Mouse (Mus musculus) CH12.LX (cell line): Measurements from ENCODE around the gene Zfp296. TPM values are rescaled to one million over a fixed set of nuclear protein-coding genes. Genes with fewer than 3 reads are reported as not detected.

Source experiments
- CTCF ChIP-seq, 2 experiments: IDR thresholded peaks in 1 of 2; conservative IDR thresholded peaks in 1 of 2; 2 replicates each; pipeline ENCODE4 v1.5.1; 2011 to 2012; ENCODE audit warnings: low read depth in 2 of 2, low read length in 2 of 2, improper control_type of control experiment in 1 of 2, inconsistent platforms in 1 of 2, mild to moderate bottlenecking in 1 of 2, moderate library complexity in 1 of 2
- E2F4 ChIP-seq: IDR thresholded peaks from 2 replicates; pipeline ENCODE4 v1.6.1; 2011; ENCODE audit warnings: low read depth, low read length, improper control_type of control experiment; ENCODE audit not compliant: insufficient replicate concordance
- GABPA ChIP-seq: IDR thresholded peaks from 2 replicates; pipeline ENCODE4 v1.6.1; 2012; ENCODE audit warnings: low read depth, low read length, improper control_type of control experiment, inconsistent platforms; ENCODE audit not compliant: insufficient replicate concordance
- HCFC1 ChIP-seq: IDR thresholded peaks from 2 replicates; pipeline ENCODE4 v1.6.1; 2012; ENCODE audit warnings: low read depth, mild to moderate bottlenecking, inconsistent platforms, low read length, improper control_type of control experiment
- IRF4 ChIP-seq: IDR thresholded peaks from 2 replicates; pipeline ENCODE4 v1.6.1; 2014; ENCODE audit warnings: low read depth, mild to moderate bottlenecking, inconsistent platforms, low read length, improper control_type of control experiment
- MAX ChIP-seq: IDR thresholded peaks from 2 replicates; pipeline ENCODE4 v1.6.1; 2011; ENCODE audit warnings: low read length, improper control_type of control experiment
- NELFE ChIP-seq: IDR thresholded peaks from 2 replicates; pipeline ENCODE4 v1.6.1; 2011; ENCODE audit warnings: low read depth, low read length, improper control_type of control experiment
- NRF1 ChIP-seq: IDR thresholded peaks from 2 replicates; pipeline ENCODE4 v1.6.1; 2014; ENCODE audit warnings: low read depth, mild to moderate bottlenecking, inconsistent platforms, low read length, improper control_type of control experiment, moderate library complexity
- PAX5 ChIP-seq: IDR thresholded peaks from 2 replicates; pipeline ENCODE4 v1.6.1; 2012; ENCODE audit warnings: low read length, inconsistent platforms, mixed read lengths
- POLR2AphosphoS2 ChIP-seq: IDR thresholded peaks from 2 replicates; pipeline ENCODE4 v1.6.1; 2011; ENCODE audit warnings: low read depth, low read length, improper control_type of control experiment
- RCOR1 ChIP-seq: conservative IDR thresholded peaks from 2 replicates; pipeline ENCODE4 v1.6.1; 2012; ENCODE audit warnings: low read depth, mild to moderate bottlenecking, inconsistent platforms, low read length, improper control_type of control experiment
- SIN3A ChIP-seq: IDR thresholded peaks from 2 replicates; pipeline ENCODE4 v1.6.1; 2012; ENCODE audit warnings: low read length, improper control_type of control experiment, inconsistent platforms
- SMC3 ChIP-seq: IDR thresholded peaks from 2 replicates; pipeline ENCODE4 v1.6.1; 2011; ENCODE audit warnings: low read depth, low read length, improper control_type of control experiment
- TCF12 ChIP-seq: IDR thresholded peaks from 2 replicates; pipeline ENCODE4 v1.6.1; 2014; ENCODE audit warnings: low read depth, mild to moderate bottlenecking, inconsistent platforms, low read length, improper control_type of control experiment
- UBTF ChIP-seq: IDR thresholded peaks from 2 replicates; pipeline ENCODE4 v1.6.1; 2012; ENCODE audit warnings: low read depth, mild to moderate bottlenecking, inconsistent platforms, low read length, improper control_type of control experiment, moderate library complexity
- ZC3H11A ChIP-seq: IDR thresholded peaks from 2 replicates; pipeline ENCODE4 v1.6.1; 2012; ENCODE audit warnings: low read depth, mild to moderate bottlenecking, inconsistent platforms, low read length, improper control_type of control experiment
- ZKSCAN1 ChIP-seq: IDR thresholded peaks from 2 replicates; pipeline ENCODE4 v1.6.1; 2012; ENCODE audit warnings: low read depth, inconsistent platforms, low read length, improper control_type of control experiment, borderline replicate concordance
- ZMIZ1 ChIP-seq: IDR thresholded peaks from 2 replicates; pipeline ENCODE4 v1.6.1; 2012; ENCODE audit warnings: low read depth, mild to moderate bottlenecking, inconsistent platforms, low read length, improper control_type of control experiment
- polyA plus RNA-seq: library from polyadenylated mRNA; unstranded; fragments of >175 nt; gene quantifications from 2 replicates; pipeline ENCODE4 v1.2.1, GENCODE M21; 2012; ENCODE audit warnings: low read depth; ENCODE audit not compliant: insufficient read length
- total RNA-seq, 2 experiments: library from RNA; depleted of rRNA; stranded (reverse); fragments of 300-350 nt in 1 of 2; fragments of >200 nt in 1 of 2; gene quantifications; 2 replicates each; pipeline ENCODE4 v1.2.3; 2012 to 2014

The Zfp296 gene
- total and polyA plus RNA-seq, 3 experiments, result 10.7 to 44.0 (median 30.0) TPM

DNA sequence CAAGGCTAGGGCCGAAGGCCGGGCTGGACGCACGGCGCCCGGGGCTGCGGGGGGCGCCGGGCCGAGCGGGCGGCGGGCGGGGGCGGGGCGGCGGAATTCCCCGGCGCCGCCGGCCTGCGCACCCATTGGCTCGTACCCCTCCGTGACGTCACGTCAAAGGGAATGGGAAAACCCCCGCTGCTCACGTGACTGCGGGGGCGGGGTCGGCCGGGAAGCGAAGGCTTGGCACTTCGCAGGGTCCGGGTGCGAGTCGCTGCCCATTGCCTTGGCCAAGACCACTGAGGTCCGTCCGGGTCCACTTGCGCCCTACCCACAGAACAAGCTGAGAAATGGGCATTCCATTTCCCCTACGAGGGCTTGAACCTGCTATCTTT lies 52.3 kb downstream of the Zfp296 start, which contains the start of gene Relb (continued):
- TF ChIP-seq SIN3A (no peak; the same call in none of the 2 replicates), ZMIZ1 (no peak), TCF12 (peak; percentile 51; the same call in 1 of the 2 replicates), SMC3 (no peak), POLR2AphosphoS2 (no peak), HCFC1 (peak; percentile 49; the same call in 1 of the 2 replicates), UBTF (no peak), ZC3H11A (no peak), GABPA (no peak), RCOR1 (no peak), NELFE (peak; percentile 54), CTCF (conservative IDR thresholded peaks at IDR 0.05 in 1 of 2, IDR thresholded peaks at IDR 0.05 in 1 of 2; ENCODE audit: low read depth in 2 of 2, low read length in 2 of 2) (no peak), MAX (peak; percentile 85), E2F4 (no peak), ZKSCAN1 (no peak), IRF4 (no peak; the same call in 1 of the 2 replicates), NRF1 (peak; percentile 51; the same call in 1 of the 2 replicates), PAX5 (no peak)

Other genes starting within 250 kb of the Zfp296 start
Only the 20 nearest of the 26 such genes appear.
- 3.9 and 4.4 TPM in 2 replicates for gene Klc3, start 173.2 kb upstream of the Zfp296 start, total RNA-seq (2012; rRNA removed)
- 0.17 TPM in 1 of 2 replicates, not detected in the other for gene Klc3, start 173.2 kb upstream of the Zfp296 start, total RNA-seq (2014; rRNA removed)
- gene Klc3, start 173.2 kb upstream of the Zfp296 start, polyA plus RNA-seq, result not detected in 2 replicates
- gene Ckm, start 172.5 kb upstream of the Zfp296 start, total RNA-seq (2012; rRNA removed), result 0.21 and 0.47 TPM in 2 replicates
- gene Ckm, start 172.5 kb upstream of the Zfp296 start, total RNA-seq (2014; rRNA removed), result 0.08 and 0.92 TPM in 2 replicates
- gene Ckm, start 172.5 kb upstream of the Zfp296 start, polyA plus RNA-seq, result not detected in 2 replicates
- 5.2 and 7.3 TPM in 2 replicates for gene Mark4, start 118.5 kb upstream of the Zfp296 start, total RNA-seq (2012; rRNA removed)
- gene Mark4, start 118.5 kb upstream of the Zfp296 start, total RNA-seq (2014; rRNA removed), result 1.7 and 1.9 TPM in 2 replicates
- 9.6 and 11.9 TPM in 2 replicates for gene Mark4, start 118.5 kb upstream of the Zfp296 start, polyA plus RNA-seq
- 0.08 TPM in 2 replicates for gene Exoc3l2, start 114.0 kb upstream of the Zfp296 start, total RNA-seq (2012; rRNA removed)
- not detected in 2 replicates for gene Exoc3l2, start 114.0 kb upstream of the Zfp296 start, total RNA-seq (2014; rRNA removed)
- gene Exoc3l2, start 114.0 kb upstream of the Zfp296 start, polyA plus RNA-seq, result not detected in 2 replicates
- 5.1 and 6.7 TPM in 2 replicates for gene Bloc1s3, start 68.9 kb upstream of the Zfp296 start, total RNA-seq (2012; rRNA removed)
- 6.9 and 8.0 TPM in 2 replicates for gene Bloc1s3, start 68.9 kb upstream of the Zfp296 start, total RNA-seq (2014; rRNA removed)
- gene Bloc1s3, start 68.9 kb upstream of the Zfp296 start, polyA plus RNA-seq, result 3.8 and 4.9 TPM in 2 replicates
- 114 and 201 TPM in 2 replicates for gene Trappc6a, start 68.9 kb upstream of the Zfp296 start, total RNA-seq (2012; rRNA removed)
- 72.2 and 77.8 TPM in 2 replicates for gene Trappc6a, start 68.9 kb upstream of the Zfp296 start, total RNA-seq (2014; rRNA removed)
- gene Trappc6a, start 68.9 kb upstream of the Zfp296 start, polyA plus RNA-seq, result 37.2 and 41.1 TPM in 2 replicates
- 0.92 and 1.9 TPM in 2 replicates for gene Nkpd1, start 59.4 kb upstream of the Zfp296 start, total RNA-seq (2012; rRNA removed)
- 0.59 and 1.1 TPM in 2 replicates for gene Nkpd1, start 59.4 kb upstream of the Zfp296 start, total RNA-seq (2014; rRNA removed)
- 2.1 and 2.3 TPM in 2 replicates for gene Nkpd1, start 59.4 kb upstream of the Zfp296 start, polyA plus RNA-seq
- 13.8 and 14.2 TPM in 2 replicates for gene Ppp1r37, start 14.2 kb upstream of the Zfp296 start, total RNA-seq (2012; rRNA removed)
- gene Ppp1r37, start 14.2 kb upstream of the Zfp296 start, total RNA-seq (2014; rRNA removed), result 7.3 and 7.7 TPM in 2 replicates
- gene Ppp1r37, start 14.2 kb upstream of the Zfp296 start, polyA plus RNA-seq, result 15.7 and 16.5 TPM in 2 replicates
- gene Gemin7, start 308 bp downstream of the Zfp296 start, total RNA-seq (2012; rRNA removed), result 52.5 and 63.2 TPM in 2 replicates
- 89.6 and 101 TPM in 2 replicates for gene Gemin7, start 308 bp downstream of the Zfp296 start, total RNA-seq (2014; rRNA removed)
- gene Gemin7, start 308 bp downstream of the Zfp296 start, polyA plus RNA-seq, result 59.3 and 64.4 TPM in 2 replicates
- gene Clasrp, start 27.2 kb downstream of the Zfp296 start, total RNA-seq (2012; rRNA removed), result 43.4 and 45.4 TPM in 2 replicates
- gene Clasrp, start 27.2 kb downstream of the Zfp296 start, total RNA-seq (2014; rRNA removed), result 14.5 and 17.5 TPM in 2 replicates
- gene Clasrp, start 27.2 kb downstream of the Zfp296 start, polyA plus RNA-seq, result 59.4 and 62.6 TPM in 2 replicates
- gene Relb, start 52.2 kb downstream of the Zfp296 start, total RNA-seq (2012; rRNA removed), result 37.8 and 58.1 TPM in 2 replicates
- 41.5 and 44.0 TPM in 2 replicates for gene Relb, start 52.2 kb downstream of the Zfp296 start, total RNA-seq (2014; rRNA removed)
- gene Relb, start 52.2 kb downstream of the Zfp296 start, polyA plus RNA-seq, result 50.6 and 59.6 TPM in 2 replicates
- gene Clptm1, start 87.7 kb downstream of the Zfp296 start, total RNA-seq (2012; rRNA removed), result 43.6 and 43.9 TPM in 2 replicates
- 33.8 and 34.0 TPM in 2 replicates for gene Clptm1, start 87.7 kb downstream of the Zfp296 start, total RNA-seq (2014; rRNA removed)
- 54.7 and 70.9 TPM in 2 replicates for gene Clptm1, start 87.7 kb downstream of the Zfp296 start, polyA plus RNA-seq
- not detected in 2 replicates for gene Apoc2, start 100.7 kb downstream of the Zfp296 start, total RNA-seq (2012; rRNA removed)
- not detected in 2 replicates for gene Apoc2, start 100.7 kb downstream of the Zfp296 start, total RNA-seq (2014; rRNA removed)
- gene Apoc2, start 100.7 kb downstream of the Zfp296 start, polyA plus RNA-seq, result not detected in 2 replicates
- gene Gm44805, start 104.1 kb downstream of the Zfp296 start, total RNA-seq (2012; rRNA removed), result not detected in 2 replicates
- not detected in 2 replicates for gene Gm44805, start 104.1 kb downstream of the Zfp296 start, total RNA-seq (2014; rRNA removed)
- gene Gm44805, start 104.1 kb downstream of the Zfp296 start, polyA plus RNA-seq, result not detected in 2 replicates
- gene Apoc4, start 104.2 kb downstream of the Zfp296 start, total RNA-seq (2012; rRNA removed), result not detected in 2 replicates
- not detected in 2 replicates for gene Apoc4, start 104.2 kb downstream of the Zfp296 start, total RNA-seq (2014; rRNA removed)
- gene Apoc4, start 104.2 kb downstream of the Zfp296 start, polyA plus RNA-seq, result not detected in 2 replicates
- gene Apoc1, start 115.4 kb downstream of the Zfp296 start, total RNA-seq (2012; rRNA removed), result not detected in 2 replicates
- not detected in 2 replicates for gene Apoc1, start 115.4 kb downstream of the Zfp296 start, total RNA-seq (2014; rRNA removed)
- gene Apoc1, start 115.4 kb downstream of the Zfp296 start, polyA plus RNA-seq, result not detected in 2 replicates
- 10.0 and 10.5 TPM in 2 replicates for gene Apoe, start 121.9 kb downstream of the Zfp296 start, total RNA-seq (2012; rRNA removed)
- 6.2 and 6.4 TPM in 2 replicates for gene Apoe, start 121.9 kb downstream of the Zfp296 start, total RNA-seq (2014; rRNA removed)
- gene Apoe, start 121.9 kb downstream of the Zfp296 start, polyA plus RNA-seq, result 16.7 and 21.4 TPM in 2 replicates
- gene Tomm40, start 138.2 kb downstream of the Zfp296 start, total RNA-seq (2012; rRNA removed), result 179 and 214 TPM in 2 replicates
- 115 TPM in 2 replicates for gene Tomm40, start 138.2 kb downstream of the Zfp296 start, total RNA-seq (2014; rRNA removed)
- gene Tomm40, start 138.2 kb downstream of the Zfp296 start, polyA plus RNA-seq, result 197 and 221 TPM in 2 replicates
- gene Nectin2, start 173.2 kb downstream of the Zfp296 start, total RNA-seq (2012; rRNA removed), result 9.1 and 14.1 TPM in 2 replicates
- gene Nectin2, start 173.2 kb downstream of the Zfp296 start, total RNA-seq (2014; rRNA removed), result 3.0 and 3.4 TPM in 2 replicates
- 6.3 and 6.5 TPM in 2 replicates for gene Nectin2, start 173.2 kb downstream of the Zfp296 start, polyA plus RNA-seq
- 8.2 and 10.9 TPM in 2 replicates for gene Bcam, start 193.7 kb downstream of the Zfp296 start, total RNA-seq (2012; rRNA removed)
- gene Bcam, start 193.7 kb downstream of the Zfp296 start, total RNA-seq (2014; rRNA removed), result 2.4 and 3.0 TPM in 2 replicates
- 4.8 and 5.3 TPM in 2 replicates for gene Bcam, start 193.7 kb downstream of the Zfp296 start, polyA plus RNA-seq